Mouse (Mus musculus): Measurements from ENCODE around the gene Thbs2. TPM values are rescaled to one million over a fixed set of nuclear protein-coding genes. Genes with fewer than 3 reads are reported as not detected.

Gene Thbs2
- polyA plus RNA-seq, 1 experiment = 11.5 TPM

- TF ChIP-seq CTCF (IDR thresholded peaks at IDR 0.05; ENCODE audit: control insufficient read depth, insufficient read depth, insufficient read length) = no peak
- TF ChIP-seq MYOG (IDR thresholded peaks at IDR 0.05; ENCODE audit: control insufficient read depth, extremely low read depth, insufficient read length) = no peak
- TF ChIP-seq USF1 (IDR thresholded peaks at IDR 0.05; ENCODE audit: low read depth) = no peak
- TF ChIP-seq MYOD1 (IDR thresholded peaks at IDR 0.05; ENCODE audit: control insufficient read depth, insufficient read length, low read depth) = no peak
- no peak for TF ChIP-seq FOSL1 (IDR thresholded peaks at IDR 0.05; ENCODE audit: insufficient read depth, low read length, poor library complexity, severe bottlenecking)
- no peak for TF ChIP-seq CEBPB (IDR thresholded peaks at IDR 0.05; ENCODE audit: low read depth)
- H3K79me2 ChIP-seq (ENCODE audit: control insufficient read depth, insufficient read depth) = no peaks in the 10 kb centered on the region
- no peaks in the 10 kb centered on the region for H3K79me3 ChIP-seq (ENCODE audit: low read depth)
- H3K4me3 ChIP-seq (ENCODE audit: insufficient read depth, poor library complexity, severe bottlenecking) = no peak overlapping the region
- H3ac ChIP-seq (ENCODE audit: control insufficient read depth, insufficient read length, low read depth) = no peak overlapping the region
- no peaks in the 10 kb centered on the region for H3K27me3 ChIP-seq (ENCODE audit: control insufficient read depth, insufficient read depth, insufficient read length)
- H3K36me3 ChIP-seq (ENCODE audit: control insufficient read depth, insufficient read depth) = peaks cover 47% of the 10 kb centered on the region
Measured at GRCm38 (mm10) chr17:14666451-14666850, 27.6 kb downstream of the Thbs2 start.

- no peaks in the 10 kb centered on the region for H3K79me3 ChIP-seq (ENCODE audit: low read depth)
- H3ac ChIP-seq (ENCODE audit: control insufficient read depth, insufficient read length, low read depth) = no peak overlapping the region
- TF ChIP-seq FOSL1 (IDR thresholded peaks at IDR 0.05; ENCODE audit: insufficient read depth, low read length, poor library complexity, severe bottlenecking) = no peak
- no peak for TF ChIP-seq MAX (IDR thresholded peaks at IDR 0.05)
- TF ChIP-seq MYOG (IDR thresholded peaks at IDR 0.05; ENCODE audit: control insufficient read depth, extremely low read depth, insufficient read length) = no peak
- TF ChIP-seq CEBPB (IDR thresholded peaks at IDR 0.05; ENCODE audit: low read depth) = no peak
- TF ChIP-seq USF1 (IDR thresholded peaks at IDR 0.05; ENCODE audit: low read depth) = no peak
- no peak for TF ChIP-seq MYOD1 (IDR thresholded peaks at IDR 0.05; ENCODE audit: control insufficient read depth, insufficient read length, low read depth)
- TF ChIP-seq CTCF (IDR thresholded peaks at IDR 0.05; ENCODE audit: control insufficient read depth, insufficient read depth, insufficient read length) = no peak
- H3K36me3 ChIP-seq (ENCODE audit: control insufficient read depth, insufficient read depth) = peaks cover 20% of the 10 kb centered on the region
- H3K79me2 ChIP-seq (ENCODE audit: control insufficient read depth, insufficient read depth) = no peaks in the 10 kb centered on the region
- H3K4me3 ChIP-seq (ENCODE audit: insufficient read depth, poor library complexity, severe bottlenecking) = no peak overlapping the region
- H3K27me3 ChIP-seq (ENCODE audit: control insufficient read depth, insufficient read depth, insufficient read length) = no peaks in the 10 kb centered on the region
Measured at GRCm38 (mm10) chr17:14663366-14663765, 30.7 kb downstream of the Thbs2 start.

GRCm38 (mm10) chr17:14662409-14662808, 31.6 kb downstream of the Thbs2 start:
- Histone ChIP-seq H3K4me3 (ENCODE audit: insufficient read depth, poor library complexity, severe bottlenecking) (no peak overlapping the region), H3K27me3 (ENCODE audit: control insufficient read depth, insufficient read depth, insufficient read length) (no peaks in the 10 kb centered on the region), H3K79me3 (ENCODE audit: low read depth) (no peaks in the 10 kb centered on the region), H3K79me2 (ENCODE audit: control insufficient read depth, insufficient read depth) (no peaks in the 10 kb centered on the region), H3K36me3 (ENCODE audit: control insufficient read depth, insufficient read depth) (peaks cover 11% of the 10 kb centered on the region), H3ac (ENCODE audit: control insufficient read depth, insufficient read length, low read depth) (no peak overlapping the region)
- TF ChIP-seq CEBPB (IDR thresholded peaks at IDR 0.05; ENCODE audit: low read depth) (no peak), MYOG (IDR thresholded peaks at IDR 0.05; ENCODE audit: control insufficient read depth, extremely low read depth, insufficient read length) (no peak), CTCF (IDR thresholded peaks at IDR 0.05; ENCODE audit: control insufficient read depth, insufficient read depth, insufficient read length) (no peak), USF1 (IDR thresholded peaks at IDR 0.05; ENCODE audit: low read depth) (no peak), FOSL1 (IDR thresholded peaks at IDR 0.05; ENCODE audit: insufficient read depth, low read length, poor library complexity, severe bottlenecking) (peak; percentile 80), MAX (IDR thresholded peaks at IDR 0.05) (peak; percentile 58), MYOD1 (IDR thresholded peaks at IDR 0.05; ENCODE audit: control insufficient read depth, insufficient read length, low read depth) (no peak)

GRCm38 (mm10) chr17:14659746-14660145, 34.3 kb downstream of the Thbs2 start:
- Histone ChIP-seq H3K79me3 (ENCODE audit: low read depth) (no peaks in the 10 kb centered on the region), H3K4me3 (ENCODE audit: insufficient read depth, poor library complexity, severe bottlenecking) (no peak overlapping the region), H3ac (ENCODE audit: control insufficient read depth, insufficient read length, low read depth) (peak overlapping the region; percentile 56), H3K27me3 (ENCODE audit: control insufficient read depth, insufficient read depth, insufficient read length) (no peaks in the 10 kb centered on the region), H3K79me2 (ENCODE audit: control insufficient read depth, insufficient read depth) (no peaks in the 10 kb centered on the region), H3K36me3 (ENCODE audit: control insufficient read depth, insufficient read depth) (no peaks in the 10 kb centered on the region)
- peak; percentile 34 for TF ChIP-seq CEBPB (IDR thresholded peaks at IDR 0.05; ENCODE audit: low read depth)
- peak; percentile 78 for TF ChIP-seq USF1 (IDR thresholded peaks at IDR 0.05; ENCODE audit: low read depth)
- no peak for TF ChIP-seq MYOG (IDR thresholded peaks at IDR 0.05; ENCODE audit: control insufficient read depth, extremely low read depth, insufficient read length)
- TF ChIP-seq MAX (IDR thresholded peaks at IDR 0.05) = peak; percentile 73
- TF ChIP-seq FOSL1 (IDR thresholded peaks at IDR 0.05; ENCODE audit: insufficient read depth, low read length, poor library complexity, severe bottlenecking) = no peak

- Histone ChIP-seq H3ac (ENCODE audit: control insufficient read depth, insufficient read length, low read depth) (no peak overlapping the region), H3K36me3 (ENCODE audit: control insufficient read depth, insufficient read depth) (no peaks in the 10 kb centered on the region), H3K4me3 (ENCODE audit: insufficient read depth, poor library complexity, severe bottlenecking) (no peak overlapping the region), H3K27me3 (ENCODE audit: control insufficient read depth, insufficient read depth, insufficient read length) (no peaks in the 10 kb centered on the region), H3K79me3 (ENCODE audit: low read depth) (no peaks in the 10 kb centered on the region), H3K79me2 (ENCODE audit: control insufficient read depth, insufficient read depth) (no peaks in the 10 kb centered on the region)
- TF ChIP-seq CTCF (IDR thresholded peaks at IDR 0.05; ENCODE audit: control insufficient read depth, insufficient read depth, insufficient read length) (no peak), FOSL1 (IDR thresholded peaks at IDR 0.05; ENCODE audit: insufficient read depth, low read length, poor library complexity, severe bottlenecking) (no peak)
Measured at GRCm38 (mm10) chr17:14658123-14658522, 35.9 kb downstream of the Thbs2 start.

GRCm38 (mm10) chr17:14657123-14657522, 36.9 kb downstream of the Thbs2 start:
- no peak for TF ChIP-seq MYOD1 (IDR thresholded peaks at IDR 0.05; ENCODE audit: control insufficient read depth, insufficient read length, low read depth)
- no peak for TF ChIP-seq MAX (IDR thresholded peaks at IDR 0.05)
- no peak for TF ChIP-seq MYOG (IDR thresholded peaks at IDR 0.05; ENCODE audit: control insufficient read depth, extremely low read depth, insufficient read length)
- TF ChIP-seq CTCF (IDR thresholded peaks at IDR 0.05; ENCODE audit: control insufficient read depth, insufficient read depth, insufficient read length) = no peak
- TF ChIP-seq FOSL1 (IDR thresholded peaks at IDR 0.05; ENCODE audit: insufficient read depth, low read length, poor library complexity, severe bottlenecking) = no peak
- TF ChIP-seq CEBPB (IDR thresholded peaks at IDR 0.05; ENCODE audit: low read depth) = no peak
- no peak for TF ChIP-seq USF1 (IDR thresholded peaks at IDR 0.05; ENCODE audit: low read depth)
- Histone ChIP-seq H3K27me3 (ENCODE audit: control insufficient read depth, insufficient read depth, insufficient read length) (no peaks in the 10 kb centered on the region), H3K36me3 (ENCODE audit: control insufficient read depth, insufficient read depth) (no peaks in the 10 kb centered on the region), H3K79me3 (ENCODE audit: low read depth) (no peaks in the 10 kb centered on the region), H3ac (ENCODE audit: control insufficient read depth, insufficient read length, low read depth) (no peak overlapping the region), H3K79me2 (ENCODE audit: control insufficient read depth, insufficient read depth) (no peaks in the 10 kb centered on the region), H3K4me3 (ENCODE audit: insufficient read depth, poor library complexity, severe bottlenecking) (no peak overlapping the region)
